Mouse (Mus musculus) limb, embryonic 11.5 days (tissue): Measurements from ENCODE around the gene Clec11a. TPM values are rescaled to one million over a fixed set of nuclear protein-coding genes. Genes with fewer than 3 reads are reported as not detected.
"Not testable (repeated sequence)": the region's sequence is repeated elsewhere in the genome, so short reads cannot be mapped to it uniquely, and the experiment has no call there.

Source experiments
- ATAC-seq: fragments of 200-750 bp; cut with Nextera tagmentation; 2 replicates; pipeline ENCODE4 v1.8.0; 2017; ENCODE audit warnings: low read depth; ENCODE audit not compliant: insufficient number of reproducible peaks, low FRiP score, low TSS enrichment
- DNase-seq: peaks from one replicate; pipeline ENCODE4 v3.0.0-alpha.2; 2015; ENCODE audit warnings: low spot score
- H3K27ac ChIP-seq: fragments of 300-500 bp; sonication (generic); replicated peaks from 2 replicates; pipeline ENCODE4 v1.5.1; 2014; ENCODE audit warnings: low read depth, mild to moderate bottlenecking, low read length
- H3K27me3 ChIP-seq: fragments of 300-500 bp; sonication (generic); 2 replicates; pipeline ENCODE4 v1.6.1; 2014; ENCODE audit warnings: mild to moderate bottlenecking, low read length, mixed read lengths; ENCODE audit not compliant: control insufficient read depth, insufficient read depth
- H3K36me3 ChIP-seq: fragments of 300-500 bp; sonication (generic); 2 replicates; pipeline ENCODE4 v1.6.1; 2014; ENCODE audit warnings: mild to moderate bottlenecking, low read length, moderate library complexity, mixed read lengths; ENCODE audit not compliant: control insufficient read depth, insufficient read depth
- H3K4me1 ChIP-seq: fragments of 300-500 bp; sonication (generic); 2 replicates; pipeline ENCODE4 v1.6.1; 2014; ENCODE audit warnings: low read length, mixed read lengths; ENCODE audit not compliant: control insufficient read depth, insufficient read depth
- H3K4me2 ChIP-seq: fragments of 300-500 bp; sonication (generic); 2 replicates; pipeline ENCODE4 v1.6.1; 2014; ENCODE audit warnings: low read depth, mild to moderate bottlenecking, moderate library complexity; ENCODE audit not compliant: severe bottlenecking
- H3K4me3 ChIP-seq: fragments of 300-500 bp; sonication (generic); 2 replicates; pipeline ENCODE4 v1.5.1; 2014; ENCODE audit warnings: low read depth, low read length
- H3K9ac ChIP-seq: fragments of 300-500 bp; sonication (generic); 2 replicates; pipeline ENCODE4 v1.6.1; 2014; ENCODE audit warnings: mild to moderate bottlenecking, low read length
- H3K9me3 ChIP-seq: fragments of 300-500 bp; sonication (generic); 2 replicates; pipeline ENCODE4 v1.6.1; 2016; ENCODE audit warnings: low read length; ENCODE audit not compliant: control insufficient read depth
- WGBS: fragments of 180-500 bp; shearing (Covaris S2); extraction: QIAGEN DNeasy Blood & Tissue Kit; methylation state at CpG from one replicate; pipeline ENCODE4 v1.1.7; 2014; 5-methylcytosine and 5-hydroxymethylcytosine counted together
- polyA plus RNA-seq: library from polyadenylated mRNA; unstranded; fragments of >200 nt; fragmentation: Nextera tagmentation; extraction: Ambion mirVana; gene quantifications from 2 replicates; pipeline ENCODE4 v1.2.1, GENCODE M21; 2014

Clec11a gene
- polyA plus RNA-seq, 1 experiment from 2014 or later: 1.9 TPM

DNA sequence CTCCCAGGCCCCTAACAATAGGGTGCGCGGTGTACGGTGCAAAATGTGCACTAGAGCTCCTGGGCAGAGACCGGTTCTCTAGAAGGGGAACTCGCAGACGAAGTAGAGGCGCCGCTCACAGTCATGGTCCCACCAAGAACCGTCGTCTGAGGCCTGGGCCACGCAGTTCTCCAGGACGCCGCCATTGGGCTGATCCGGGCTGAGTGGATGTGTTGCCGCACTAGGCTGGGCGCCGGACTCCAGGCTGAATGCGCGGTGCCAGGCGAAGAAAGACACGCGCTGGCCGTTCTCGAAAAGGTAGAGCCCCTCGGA, 2.3 kb downstream of the Clec11a start:
- peak overlapping the region; percentile 57 for H3K4me2 ChIP-seq
- DNase-seq (no peak), ATAC-seq (peak; percentile 32)
- H3K27me3 ChIP-seq: peaks cover 12% of the 10 kb centered on the region
- peak overlapping the region; percentile 84 for H3K27ac ChIP-seq
- H3K36me3 ChIP-seq: peaks cover 3% of the 10 kb centered on the region; the same call in 1 of the 2 replicates
- peaks cover 5% of the 10 kb centered on the region for H3K4me1 ChIP-seq
- H3K4me3 ChIP-seq: peak overlapping the region; percentile 62
- H3K9ac ChIP-seq: peak overlapping the region; percentile 84
- H3K9me3 ChIP-seq: no peaks in the 10 kb centered on the region
- 2% methylated on average over 25 of the region's 25 CpGs for WGBS

DNA sequence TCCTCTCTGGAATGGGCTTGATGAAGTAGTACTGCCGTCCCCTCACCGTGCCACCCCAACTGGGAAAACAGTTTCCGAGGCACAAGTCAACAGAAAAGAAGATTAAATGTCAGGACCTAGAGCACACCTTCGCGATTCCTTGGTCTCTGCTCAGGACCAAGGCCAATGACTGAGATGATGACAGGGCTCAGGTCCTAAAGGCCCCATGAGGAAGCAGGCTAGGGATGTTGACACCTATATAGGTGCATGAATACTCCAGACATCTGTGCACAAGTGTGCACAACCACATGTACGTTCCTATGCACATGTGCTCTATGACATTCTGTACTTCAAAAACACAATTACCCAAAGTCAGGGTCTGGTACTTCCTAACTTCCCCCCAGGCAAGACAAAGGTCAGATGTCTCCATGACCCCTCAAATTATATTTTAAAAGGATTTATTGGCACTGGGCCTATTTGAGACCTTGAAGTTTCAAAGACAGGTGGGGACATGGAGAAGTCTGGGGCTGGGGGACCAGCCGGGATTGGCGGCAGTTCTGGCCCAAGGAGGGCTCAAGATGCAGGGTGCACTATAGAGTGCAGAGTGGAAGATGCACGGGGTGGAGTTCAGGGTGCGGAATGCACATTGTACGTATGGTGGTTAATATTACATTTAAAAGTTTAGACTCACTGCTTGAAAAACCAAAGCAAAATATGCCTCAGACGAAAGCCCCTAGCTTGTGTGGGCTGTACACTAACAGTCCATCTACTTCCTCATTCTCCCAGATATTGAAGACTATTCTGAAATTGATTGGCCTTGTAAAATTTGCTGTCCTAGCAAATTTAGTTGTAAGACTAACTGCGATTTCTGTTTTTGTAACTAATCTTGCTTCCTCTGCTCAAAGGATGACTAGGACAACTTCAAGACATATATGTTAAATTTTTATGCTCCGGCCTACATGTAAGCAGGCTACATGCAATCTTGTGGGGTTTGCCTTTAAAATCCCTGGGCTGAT, 3.1 kb downstream of the Clec11a start:
- Histone ChIP-seq H3K9me3 (no peaks in the 10 kb centered on the region), H3K36me3 (peaks cover 3% of the 10 kb centered on the region; the same call in 1 of the 2 replicates), H3K4me3 (peak overlapping the region; percentile 62), H3K27me3 (peaks cover 7% of the 10 kb centered on the region; the same call in 1 of the 2 replicates), H3K27ac (no peak overlapping the region), H3K4me2 (peak overlapping the region; percentile 57), H3K9ac (peak overlapping the region; percentile 84), H3K4me1 (peaks cover 5% of the 10 kb centered on the region)
- WGBS: 88% methylated on average over 14 of the region's 14 CpGs
- ATAC-seq (no peak), DNase-seq (no peak)

DNA sequence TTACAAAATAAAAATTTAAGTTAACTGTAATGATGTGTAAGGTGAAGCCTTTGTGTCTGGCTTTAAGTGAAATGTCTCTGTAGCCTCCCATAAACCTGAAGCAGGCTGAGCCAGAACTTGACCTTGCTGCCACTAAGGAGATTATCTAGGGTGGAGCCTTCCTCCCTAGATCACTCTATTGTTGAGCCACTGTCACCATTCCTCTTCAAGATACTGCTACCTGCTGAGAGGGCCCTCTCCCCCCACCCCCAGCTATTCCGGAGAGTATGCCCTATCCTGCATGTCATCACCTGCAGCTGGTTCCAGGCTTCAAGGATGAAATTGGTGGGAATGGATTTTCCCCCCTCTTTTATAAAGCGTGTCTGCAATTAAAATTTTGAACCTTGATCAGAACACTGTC, 9.2 kb downstream of the Clec11a start:
- not testable (repeated sequence) for H3K4me1 ChIP-seq, H3K27ac ChIP-seq, H3K27me3 ChIP-seq, DNase-seq, H3K4me2 ChIP-seq, H3K9me3 ChIP-seq, H3K4me3 ChIP-seq, H3K9ac ChIP-seq, ATAC-seq, H3K36me3 ChIP-seq
- WGBS: 87% methylated on average over 2 of the region's 2 CpGs

DNA sequence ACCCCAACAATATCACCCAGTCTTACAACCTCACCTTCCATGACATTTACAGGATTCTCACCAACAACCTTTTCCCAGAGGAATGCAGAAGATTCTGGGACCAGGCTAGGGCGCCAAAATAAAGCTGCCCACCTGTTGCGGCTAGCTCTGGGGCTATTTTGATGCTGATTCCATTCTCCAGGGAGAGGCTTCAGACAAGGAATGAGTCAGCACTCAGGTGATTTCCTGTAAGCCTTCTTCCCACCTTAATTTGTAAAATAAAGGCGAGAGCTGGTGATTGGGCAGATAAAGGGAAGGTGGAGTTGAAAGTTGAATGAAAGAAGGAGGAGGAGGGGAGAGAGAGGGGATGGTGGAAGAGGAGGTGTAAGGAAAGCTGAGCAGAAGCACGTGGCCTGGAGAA, 15.3 kb downstream of the Clec11a start:
- H3K4me1 ChIP-seq: no peaks in the 10 kb centered on the region
- WGBS: 57% methylated on average over 4 of the region's 4 CpGs
- no peak for ATAC-seq
- no peak overlapping the region for H3K4me3 ChIP-seq
- H3K36me3 ChIP-seq: no peaks in the 10 kb centered on the region
- no peak overlapping the region for H3K9ac ChIP-seq
- no peak overlapping the region for H3K27ac ChIP-seq
- no peak for DNase-seq
- H3K27me3 ChIP-seq: no peaks in the 10 kb centered on the region
- H3K4me2 ChIP-seq: no peak overlapping the region
- H3K9me3 ChIP-seq: no peaks in the 10 kb centered on the region

DNA sequence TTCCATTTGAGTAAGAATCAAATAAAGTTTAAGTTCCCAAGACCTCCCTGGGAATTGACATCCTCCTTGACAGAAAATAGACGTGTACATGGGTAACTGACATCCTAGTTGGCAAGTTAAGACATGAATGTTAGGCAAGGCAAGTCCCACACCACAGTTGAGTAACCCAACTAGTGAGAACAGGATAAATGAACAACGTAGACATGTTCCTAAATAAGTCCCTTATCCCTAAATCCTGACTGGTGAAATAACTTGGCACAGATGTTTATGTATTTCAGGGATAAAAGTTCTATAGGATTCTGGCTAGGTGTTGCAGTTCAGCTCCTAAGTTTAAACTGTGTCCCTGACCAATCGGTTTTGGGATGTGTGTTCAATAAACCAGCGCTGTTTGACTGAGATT, 15.7 kb downstream of the Clec11a start:
- H3K9ac ChIP-seq: no peak overlapping the region
- H3K4me1 ChIP-seq: no peaks in the 10 kb centered on the region
- DNase-seq: no peak
- H3K27ac ChIP-seq: no peak overlapping the region
- H3K36me3 ChIP-seq: no peaks in the 10 kb centered on the region
- H3K9me3 ChIP-seq: no peaks in the 10 kb centered on the region
- no peaks in the 10 kb centered on the region for H3K27me3 ChIP-seq
- no peak overlapping the region for H3K4me3 ChIP-seq
- 83% methylated on average over 4 of the region's 4 CpGs for WGBS
- H3K4me2 ChIP-seq: no peak overlapping the region
- ATAC-seq: no peak

DNA sequence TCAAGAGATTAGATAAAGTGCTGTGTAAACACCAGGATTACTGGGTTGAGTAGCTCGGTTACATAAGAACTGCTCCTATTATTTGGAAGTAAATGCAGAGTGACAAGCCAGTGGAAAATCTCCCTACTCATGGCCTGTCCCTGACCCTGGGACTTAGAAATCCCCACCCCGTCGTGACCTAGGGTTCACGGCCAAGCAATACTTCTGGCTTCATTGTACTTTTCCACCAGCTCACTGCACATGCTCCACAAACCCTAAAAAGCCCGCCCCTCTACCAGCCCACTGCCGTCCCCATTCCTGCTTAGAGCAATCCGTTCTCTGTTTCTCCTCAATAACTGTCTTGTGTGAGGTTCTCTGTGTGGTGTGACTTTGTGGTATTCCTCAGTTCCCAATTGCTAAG, 18.9 kb downstream of the Clec11a start:
- no peak overlapping the region for H3K27ac ChIP-seq
- H3K9ac ChIP-seq: no peak overlapping the region
- 77% methylated on average over 7 of the region's 7 CpGs for WGBS
- H3K27me3 ChIP-seq: no peaks in the 10 kb centered on the region
- ATAC-seq (no peak), DNase-seq (no peak)
- no peak overlapping the region for H3K4me3 ChIP-seq
- no peak overlapping the region for H3K4me2 ChIP-seq
- no peaks in the 10 kb centered on the region for H3K9me3 ChIP-seq
- H3K36me3 ChIP-seq: no peaks in the 10 kb centered on the region
- no peaks in the 10 kb centered on the region for H3K4me1 ChIP-seq

DNA sequence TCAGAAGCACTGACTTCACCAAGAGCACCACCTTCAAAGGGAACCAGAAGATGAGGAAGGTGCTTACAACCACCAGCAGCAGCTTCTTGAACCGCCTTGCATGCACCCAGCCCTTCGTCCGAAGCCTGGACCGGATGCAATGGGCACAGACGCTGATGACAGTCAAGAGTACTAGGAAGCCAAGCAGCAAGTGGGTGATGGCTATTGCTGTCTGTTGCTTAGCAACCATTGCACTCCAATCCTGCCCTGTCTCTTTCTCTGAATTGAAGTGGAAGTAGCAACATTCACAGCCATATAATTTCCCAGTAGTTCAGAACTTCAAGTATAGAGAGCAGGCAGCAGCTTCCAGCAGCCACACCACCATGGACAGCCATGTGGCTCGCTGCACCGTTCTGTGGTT, 25.1 kb downstream of the Clec11a start:
- Histone ChIP-seq H3K36me3 (no peaks in the 10 kb centered on the region), H3K9ac (no peak overlapping the region), H3K9me3 (no peaks in the 10 kb centered on the region), H3K27me3 (no peaks in the 10 kb centered on the region), H3K4me1 (no peaks in the 10 kb centered on the region), H3K4me2 (no peak overlapping the region), H3K27ac (no peak overlapping the region), H3K4me3 (no peak overlapping the region)
- DNase-seq (no peak), ATAC-seq (no peak)
- 89% methylated on average over 7 of the region's 7 CpGs for WGBS

DNA sequence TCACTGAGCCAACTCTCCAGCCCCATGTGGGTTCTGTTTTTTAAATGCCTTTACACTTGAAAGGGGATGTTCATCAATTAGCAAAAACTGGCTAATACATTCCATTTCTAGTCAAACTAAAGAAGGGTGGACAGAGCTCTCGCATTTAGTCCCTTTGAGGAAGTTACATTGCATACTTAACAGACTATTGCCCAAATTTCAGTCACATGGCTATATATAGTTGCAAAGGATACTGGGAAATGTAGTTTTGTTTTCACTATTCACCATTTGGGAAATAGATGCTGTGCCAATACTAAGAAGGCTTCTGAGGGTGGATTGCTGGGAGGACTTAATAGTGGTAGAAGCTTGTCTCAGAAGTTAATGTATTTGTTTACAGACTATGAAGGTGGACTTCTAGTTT, 25.7 kb downstream of the Clec11a start:
- Histone ChIP-seq H3K4me3 (no peak overlapping the region), H3K27ac (no peak overlapping the region), H3K36me3 (no peaks in the 10 kb centered on the region), H3K9ac (no peak overlapping the region), H3K9me3 (no peaks in the 10 kb centered on the region), H3K27me3 (no peaks in the 10 kb centered on the region), H3K4me2 (no peak overlapping the region), H3K4me1 (no peaks in the 10 kb centered on the region)
- ATAC-seq: no peak
- 66% methylated on average over 1 of the region's 1 CpGs for WGBS
- no peak for DNase-seq
